8 mouse cellular contexts compared by ENCODE assay signal in the genomic region with DNA sequence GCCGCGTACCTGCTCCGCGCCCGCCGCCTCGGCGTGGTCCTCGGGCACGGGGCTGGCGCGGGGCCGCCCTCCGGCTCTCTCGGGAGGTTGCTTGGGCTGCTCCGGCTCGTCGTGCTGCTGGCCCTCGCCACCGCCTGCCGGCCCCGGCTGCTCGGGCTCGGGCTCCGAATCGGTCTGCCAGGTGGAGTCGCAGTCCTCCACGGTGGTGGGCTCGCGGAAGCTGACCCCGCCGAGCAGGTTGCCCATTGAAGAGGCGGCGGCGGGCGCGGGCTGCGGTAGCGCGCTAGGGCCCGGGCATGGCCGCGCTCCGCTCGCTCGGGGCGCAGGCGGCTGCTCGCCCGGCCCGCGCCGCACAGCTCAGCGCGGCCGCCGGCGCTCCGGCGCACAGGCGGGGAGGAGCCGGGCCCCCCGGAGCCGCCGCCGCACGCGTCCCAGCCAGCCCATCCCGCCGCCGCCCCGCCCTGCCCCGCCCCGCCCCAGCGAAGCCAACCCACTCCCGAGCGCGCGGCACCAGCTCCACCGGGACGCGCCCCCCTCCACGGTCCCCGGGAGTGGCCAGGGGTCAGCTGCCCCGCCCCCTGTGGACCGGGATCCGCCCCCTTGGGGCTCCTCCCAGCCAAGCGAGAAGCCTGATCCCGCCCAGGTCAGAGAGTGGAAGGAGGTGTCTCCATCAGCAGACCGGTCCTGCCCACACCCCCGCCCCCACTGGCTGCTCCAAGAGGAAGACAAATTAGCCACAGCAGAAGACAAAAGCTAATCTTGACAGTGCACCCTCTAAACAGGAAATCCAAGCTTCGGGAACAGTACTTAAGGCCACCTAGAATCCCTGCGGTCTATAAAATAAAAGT. TPM values are rescaled to one million over a fixed set of nuclear protein-coding genes. Genes with fewer than 3 reads are reported as not detected.
DNase-seq lines count a peak whose midpoint lies in the region; ATAC-seq lines count a peak whose summit lies in the region.

No protein-coding gene starts in this region.

- ATAC-seq in hindbrain, embryonic 14.5 days (ENCODE audit: low FRiP score): peak; percentile 95

- no peaks in the 10 kb centered on the region for H3K9me3 ChIP-seq in hindbrain, embryonic 14.5 days (ENCODE audit: control insufficient read depth, low read length)

- no peaks in the 10 kb centered on the region for H3K36me3 ChIP-seq in hindbrain, embryonic 14.5 days (replicated peaks; ENCODE audit: control insufficient read depth, insufficient read depth)

- peak overlapping the region; percentile 62 for H3K4me3 ChIP-seq in hindbrain, embryonic 14.5 days (replicated peaks; ENCODE audit: low read length)

- peak overlapping the region; percentile 80 for H3K9ac ChIP-seq in hindbrain, embryonic 14.5 days

- peak overlapping the region; percentile 74 for H3K4me2 ChIP-seq in hindbrain, embryonic 14.5 days (replicated peaks)

- WGBS in hindbrain, embryonic 14.5 days: under 1% methylated on average over 64 of the region's 93 CpGs

- peak overlapping the region; percentile 90 for H3K27ac ChIP-seq in hindbrain, embryonic 14.5 days

- peaks cover 35% of the 10 kb centered on the region for H3K4me1 ChIP-seq in hindbrain, embryonic 14.5 days (replicated peaks; ENCODE audit: control insufficient read depth, insufficient read depth, low read length)

- DNase-seq in R1 (ENCODE audit: low read depth, low spot score): peak; percentile 93
- peak; percentile 98 to 99 for DNase-seq in cerebellum, postnatal 25 days
- peak; percentile 81 to 82 for DNase-seq in frontal cortex, postnatal 25 days (ENCODE audit: low spot score in 2 of 2)
- DNase-seq in hindbrain, embryonic 14.5 days (ENCODE audit: low spot score): peak; percentile 82
- DNase-seq in layer of hippocampus, postnatal 36 days: peak; percentile 96
- peak; percentile 99 for DNase-seq in lung, postnatal 36 days
- DNase-seq in retina, postnatal 1 day: peak; percentile 97
- peak; percentile 98 for DNase-seq in urinary bladder, adult 18-20 months (ENCODE audit: low spot score in 2 of 2)

- no peaks in the 10 kb centered on the region for H3K27me3 ChIP-seq in hindbrain, embryonic 14.5 days (ENCODE audit: control insufficient read depth, insufficient read depth, low read length)

RNA-seq across cellular contexts. Expression of a gene that starts 14.5 kb away (rescaled TPM):
- 19.5 TPM in 2 replicates for polyA plus RNA-seq in hindbrain, embryonic 14.5 days (2014; fragmentation: Nextera tagmentation; extraction: Ambion mirVana)
- 100 to 1,000 TPM; 122 to 155 TPM for total RNA-seq in layer of hippocampus, postnatal 36 days (2021)

Comparison
In these comparisons a context has a peak if more than half of its experiments do, and no peak if none do; other contexts are left out.
1. Peak in every context shown above with its lines: DNase-seq, ATAC-seq, H3K4me3 ChIP-seq and H3K27ac ChIP-seq.